Mouse (Mus musculus): ENCODE results near the gene Mink1. TPM values are rescaled to one million over a fixed set of nuclear protein-coding genes. Genes with fewer than 3 reads are reported as not detected.

Gene Mink1
- total RNA-seq, 2 experiments from 2014 or later = 448 to 494 TPM

DNA sequence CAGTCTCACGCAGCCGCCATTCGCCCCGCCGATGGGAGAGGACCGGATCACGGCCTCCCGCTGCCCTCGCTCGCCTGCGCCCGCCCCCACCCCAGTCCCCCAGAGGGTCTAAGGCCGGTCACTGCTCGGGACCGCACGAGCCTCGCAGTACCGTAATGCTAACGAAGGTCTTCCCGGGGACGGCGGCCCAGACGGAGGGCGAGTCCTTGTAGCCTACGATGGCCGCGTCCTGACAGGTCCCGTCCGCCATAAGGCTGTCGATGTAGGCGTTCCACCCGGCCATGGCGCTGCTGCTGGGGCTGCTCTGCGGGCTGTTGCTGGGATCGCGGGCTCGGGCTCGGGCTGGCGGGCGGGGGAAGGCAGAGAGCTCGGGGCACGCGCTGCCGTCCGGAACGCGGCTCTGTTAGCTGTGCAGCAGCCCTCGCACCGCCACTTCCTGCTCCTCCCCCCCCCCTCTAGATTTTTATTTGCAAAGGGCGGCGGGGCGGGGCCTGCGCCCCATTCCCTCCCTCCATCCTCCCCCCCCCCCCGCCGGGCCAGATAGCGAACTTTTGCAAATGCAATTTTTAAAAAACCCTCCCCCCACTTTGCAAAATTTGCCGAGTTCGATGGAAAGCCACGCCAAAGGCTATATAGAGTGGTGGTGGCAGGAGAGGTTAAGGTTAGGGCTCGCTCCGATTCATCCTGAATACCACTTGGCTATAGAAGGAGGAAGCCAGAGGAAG, 91.7 kb downstream of the Mink1 start, which contains the start of gene Pfn1:
TSS of gene Pfn1 (minus strand) at position 447 of the 725 bp plus-strand sequence.
- DNase-seq = peak; percentile 66 to 72

DNA sequence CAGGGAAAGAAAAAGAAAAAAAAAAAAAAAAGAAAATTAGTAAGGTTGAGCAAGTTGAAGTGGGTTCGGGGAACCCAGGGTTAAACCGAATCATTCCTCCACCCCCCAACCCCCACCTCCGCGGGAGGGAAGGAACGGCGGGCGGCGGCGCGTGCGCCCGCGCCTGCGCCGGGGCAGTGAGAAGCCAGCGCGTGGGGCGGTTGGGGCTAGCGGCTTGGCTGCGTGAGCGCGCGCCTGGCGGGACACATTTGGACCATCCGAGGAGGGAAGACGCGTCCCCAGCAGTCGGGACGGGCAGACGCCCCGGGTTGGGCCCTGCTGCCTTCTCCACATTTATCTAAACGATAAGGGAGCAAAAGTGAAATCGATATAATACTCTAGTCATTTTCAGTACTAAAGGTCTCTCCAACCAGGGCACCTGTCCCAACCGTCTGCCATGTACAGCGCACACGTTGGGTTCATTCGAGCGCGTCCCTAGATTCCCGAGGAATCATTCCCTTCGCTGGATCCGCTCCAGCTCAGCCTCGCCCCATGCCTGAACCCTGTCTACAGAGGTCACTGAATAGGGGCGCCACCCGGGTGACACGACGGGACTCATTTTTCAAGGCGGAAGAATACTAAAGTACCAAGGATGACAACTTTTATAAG, 92.4 kb downstream of the Mink1 start:
- DNase-seq = peak; percentile 75

DNA sequence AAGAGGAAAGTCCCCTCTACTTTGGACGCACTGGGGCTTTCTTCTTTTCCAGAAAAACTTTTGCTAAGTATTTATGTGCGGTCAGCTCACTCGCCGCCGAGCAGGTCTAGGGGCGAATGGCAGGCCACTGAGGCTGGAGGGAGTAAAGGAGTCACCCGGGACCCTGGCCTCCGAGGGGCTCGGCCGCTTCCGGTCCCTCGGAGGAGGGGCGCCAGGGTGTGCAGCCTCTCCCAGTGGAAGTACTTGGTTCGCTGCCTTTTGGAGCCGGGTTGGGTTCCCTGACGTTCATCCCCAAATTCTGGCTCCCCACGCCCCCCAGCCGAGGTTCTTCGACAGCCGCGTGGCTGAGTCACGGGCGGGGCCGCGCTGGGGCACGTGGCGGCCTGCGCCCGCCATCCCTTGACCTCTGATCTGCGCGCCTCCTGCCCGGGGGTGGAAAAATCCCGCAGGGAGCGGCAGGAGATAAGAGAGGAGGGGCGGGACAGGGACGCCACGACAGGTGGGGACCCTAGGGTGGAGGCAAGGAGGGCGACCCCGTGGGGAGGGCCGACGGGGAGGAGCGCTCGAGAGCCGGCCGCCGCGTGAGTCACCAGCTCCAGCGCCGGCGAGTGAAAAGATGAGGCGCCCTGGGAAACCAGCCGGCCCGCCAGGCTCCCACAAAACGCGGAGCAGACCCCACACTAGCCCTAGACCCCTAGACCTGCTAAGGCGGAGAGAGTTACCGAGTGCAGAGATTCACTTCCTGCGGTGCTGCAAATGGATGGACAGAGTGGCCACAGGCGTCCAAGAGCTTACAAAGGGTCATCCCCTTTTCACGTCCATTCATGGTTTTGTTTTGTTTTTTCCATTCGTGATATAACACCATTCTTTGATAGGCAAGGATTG, 93.1 kb downstream of the Mink1 start:
- no peak for DNase-seq

DNA sequence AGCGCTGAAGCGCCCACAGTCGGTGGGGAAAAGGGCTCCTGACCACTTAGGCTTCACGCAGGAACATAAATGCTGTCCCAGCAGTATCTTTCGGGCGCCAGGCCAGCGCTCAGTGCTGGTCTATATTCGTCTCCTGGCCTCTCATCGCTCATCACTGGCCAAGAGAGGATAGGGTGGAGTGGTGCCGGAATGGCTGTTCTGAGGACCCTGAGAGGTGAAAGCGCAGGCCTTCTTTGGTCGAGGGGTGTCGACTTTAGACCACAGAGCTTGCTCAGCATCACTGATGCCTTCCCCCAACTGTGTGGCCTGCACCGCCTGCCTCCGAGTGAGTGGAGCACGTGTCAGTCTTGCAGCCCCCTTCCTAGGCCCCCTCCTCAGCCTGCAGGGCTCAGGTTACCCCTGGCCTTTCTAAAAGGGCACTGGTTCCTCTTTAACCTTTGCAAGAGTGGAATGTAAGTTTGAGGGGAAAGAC, 93.8 kb downstream of the Mink1 start:
- DNase-seq = no peak

DNA sequence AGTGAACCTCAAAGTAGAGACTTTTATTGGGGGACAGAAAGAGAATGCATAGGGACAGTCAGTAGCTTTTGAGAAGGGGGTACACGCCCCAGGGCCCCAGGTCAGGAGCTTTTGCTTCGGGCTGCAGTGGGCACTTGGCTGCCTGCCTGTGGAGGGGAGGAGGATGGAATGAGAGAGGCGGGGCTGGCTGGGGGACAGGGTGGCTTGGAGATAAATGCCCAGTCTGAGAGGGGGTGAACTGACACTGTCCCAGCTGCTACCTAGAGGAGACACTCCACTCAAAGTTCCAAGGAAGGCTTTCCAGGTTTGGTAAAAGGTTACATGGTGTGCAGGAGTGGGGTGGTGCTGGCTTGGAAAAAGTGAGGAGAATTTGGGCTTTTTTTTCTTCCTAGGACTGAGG, 94.3 kb downstream of the Mink1 start, which contains the start of gene Eno3:
TSS of gene Eno3 (plus strand) at position 239 of the 400 bp plus-strand sequence.
- no peak for DNase-seq

DNA sequence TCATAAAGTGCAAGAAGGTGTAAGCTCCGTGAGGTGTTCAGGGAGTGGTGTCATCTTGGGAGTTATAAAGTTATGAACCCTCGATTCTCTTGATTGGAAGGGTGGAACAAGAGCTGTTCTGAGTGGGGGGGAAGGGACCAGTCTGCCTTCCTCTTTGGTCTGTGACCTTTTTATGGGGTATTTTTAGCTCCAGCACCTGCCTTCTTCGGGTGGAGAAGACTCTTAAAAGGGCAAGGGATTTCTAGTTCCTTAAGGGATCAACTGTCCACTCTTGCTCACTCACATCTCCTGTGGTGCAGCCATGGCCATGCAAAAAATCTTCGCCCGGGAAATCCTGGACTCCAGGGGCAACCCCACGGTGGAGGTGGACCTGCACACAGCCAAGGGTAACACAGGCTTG, 94.9 kb downstream of the Mink1 start:
- DNase-seq = no peak

DNA sequence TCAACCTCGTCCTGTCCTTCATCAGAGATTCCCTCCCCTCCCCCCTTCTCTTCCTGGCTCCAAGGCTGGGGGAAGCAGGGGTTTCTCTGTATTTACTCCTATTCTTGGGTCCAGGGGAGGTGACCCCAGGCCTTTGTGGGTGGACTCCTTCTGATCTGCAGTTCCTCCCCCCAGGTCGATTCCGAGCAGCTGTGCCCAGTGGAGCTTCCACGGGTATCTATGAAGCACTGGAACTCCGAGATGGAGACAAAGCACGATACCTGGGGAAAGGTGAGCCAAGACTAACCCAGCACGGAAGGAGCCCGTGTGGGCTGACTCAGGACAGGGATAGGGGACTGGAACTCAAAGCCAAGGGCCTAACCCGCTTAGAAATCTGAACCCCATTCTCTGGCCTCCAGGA, 95.3 kb downstream of the Mink1 start:
- DNase-seq = no peak

DNA sequence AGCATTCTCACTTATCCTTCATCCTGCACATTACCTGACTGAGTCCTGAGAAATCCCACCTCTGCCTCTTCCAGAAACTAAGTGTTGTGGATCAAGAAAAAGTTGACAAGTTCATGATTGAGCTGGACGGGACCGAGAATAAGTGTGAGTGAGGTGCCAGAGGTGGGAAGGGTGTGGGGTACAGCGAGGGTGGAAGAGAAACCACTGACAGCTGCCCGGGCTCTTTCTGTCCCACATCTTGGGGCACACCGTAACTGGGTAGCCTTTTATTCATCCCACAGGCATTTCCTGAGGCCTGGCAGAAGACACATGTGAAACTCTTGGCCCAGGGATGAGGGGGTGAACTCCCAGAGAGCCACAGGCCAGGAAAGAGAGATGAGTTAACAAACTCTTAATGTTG, 95.8 kb downstream of the Mink1 start:
- DNase-seq = no peak

DNA sequence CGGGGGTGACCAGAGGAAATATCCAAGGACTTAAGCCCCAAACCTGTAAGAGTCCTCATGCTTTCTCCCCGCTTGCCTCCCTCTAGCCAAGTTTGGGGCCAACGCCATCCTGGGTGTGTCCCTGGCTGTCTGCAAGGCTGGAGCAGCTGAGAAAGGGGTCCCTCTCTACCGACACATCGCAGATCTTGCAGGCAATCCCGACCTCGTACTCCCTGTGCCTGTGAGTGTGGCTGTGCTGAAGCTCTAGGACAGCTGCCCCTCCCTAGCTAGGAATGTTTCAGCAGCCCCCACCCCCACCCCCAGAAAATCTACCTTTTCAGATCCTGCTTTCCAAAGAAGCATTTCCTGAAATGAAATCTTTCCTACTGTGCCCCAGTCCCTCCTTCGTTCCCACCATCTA, 96.3 kb downstream of the Mink1 start:
- no peak for DNase-seq

DNA sequence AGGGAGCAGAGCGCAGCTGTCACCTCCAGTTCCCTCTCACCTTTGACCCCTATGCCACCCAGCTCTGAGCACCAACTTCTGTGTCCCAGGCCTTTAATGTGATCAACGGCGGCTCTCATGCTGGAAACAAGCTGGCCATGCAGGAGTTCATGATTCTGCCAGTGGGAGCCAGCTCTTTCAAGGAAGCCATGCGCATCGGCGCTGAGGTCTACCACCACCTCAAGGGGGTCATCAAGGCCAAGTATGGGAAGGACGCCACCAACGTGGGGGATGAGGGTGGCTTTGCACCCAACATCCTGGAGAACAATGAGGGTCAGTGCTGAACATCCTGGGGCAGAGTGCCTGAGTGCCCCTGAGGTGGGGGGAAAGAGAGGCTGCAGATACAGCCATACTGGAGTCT, 97.9 kb downstream of the Mink1 start:
- DNase-seq = no peak

DNA sequence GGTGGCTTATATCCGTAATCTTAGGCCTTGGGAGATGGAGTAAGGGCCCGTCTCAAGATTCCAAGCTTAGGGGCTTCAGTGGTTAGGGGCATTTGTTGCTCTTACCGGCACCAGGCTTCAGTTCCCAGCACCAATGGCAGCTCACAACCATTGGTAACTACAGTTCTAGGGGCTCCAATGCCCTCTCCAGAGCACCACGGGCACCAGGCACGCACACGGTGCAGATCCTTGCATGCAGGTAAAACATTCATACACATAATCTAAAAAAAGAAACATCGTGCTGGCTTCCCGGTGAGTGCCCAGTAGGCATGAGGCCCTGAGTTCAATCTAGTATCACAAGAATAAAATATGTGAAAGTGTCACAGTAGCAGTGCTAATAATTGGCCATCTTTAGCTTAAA, 100.4 kb downstream of the Mink1 start:
- no peak for DNase-seq

DNA sequence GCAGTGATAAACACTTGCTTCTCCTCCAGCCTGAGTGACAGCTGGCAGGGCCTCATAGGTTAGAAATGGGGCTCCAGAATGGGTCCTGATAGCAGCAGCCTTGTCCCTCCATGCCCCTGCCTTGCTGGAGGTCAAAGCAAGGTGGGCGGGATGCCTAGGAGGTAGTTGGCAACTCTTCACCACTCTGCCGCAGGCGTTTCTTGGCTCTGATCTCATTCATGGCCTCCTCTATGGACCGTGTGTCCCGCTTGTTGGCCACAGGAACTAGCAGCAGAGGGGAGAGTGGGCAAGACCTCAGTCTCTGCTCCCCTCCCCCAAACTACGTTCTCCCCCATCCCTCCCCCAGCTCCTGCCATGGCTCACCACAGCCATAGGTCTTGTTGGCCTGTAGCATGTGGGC, 101.3 kb downstream of the Mink1 start:
- DNase-seq = no peak

Other genes with a start within 250 kb of the Mink1 start
- not detected for gene Alox12e, start 240.3 kb upstream of the Mink1 start, total RNA-seq (2021)
- not detected for gene Alox15, start 210.8 kb upstream of the Mink1 start, total RNA-seq (2021)
- gene Pelp1, start 152.8 kb upstream of the Mink1 start, total RNA-seq (2021) = 10 to 100 TPM; 33.3 to 36.2 TPM
- gene Arrb2, start 130.2 kb upstream of the Mink1 start, total RNA-seq (2021) = 100 to 1,000 TPM; 103 to 112 TPM
- gene Med11, start 111.0 kb upstream of the Mink1 start, total RNA-seq (2021) = 10 to 100 TPM; 13.2 to 17.3 TPM
- under 1 TPM; 0.25 to 0.46 TPM for gene Zmynd15, start 103.4 kb upstream of the Mink1 start, total RNA-seq (2021)
- gene Cxcl16, start 102.9 kb upstream of the Mink1 start, total RNA-seq (2021) = under 1 TPM; 0.68 to 0.97 TPM
- not detected for gene Tm4sf5, start 57.6 kb upstream of the Mink1 start, total RNA-seq (2021)
- not detected for gene Vmo1, start 48.3 kb upstream of the Mink1 start, total RNA-seq (2021)
- not detected for gene Gltpd2, start 43.7 kb upstream of the Mink1 start, total RNA-seq (2021)
- gene Psmb6, start 37.5 kb upstream of the Mink1 start, total RNA-seq (2021) = 100 to 1,000 TPM; 174 to 193 TPM
- gene Gm40193, start 29.9 kb upstream of the Mink1 start, total RNA-seq (2021) = not detected
- 10 to 100 TPM; 17.5 to 17.7 TPM for gene Pld2, start 22.8 kb upstream of the Mink1 start, total RNA-seq (2021)
- gene 4930544D05Rik, start 53.0 kb downstream of the Mink1 start, total RNA-seq (2021) = 1 to 10 TPM; 1.2 to 1.7 TPM
- gene Chrne, start 56.3 kb downstream of the Mink1 start, total RNA-seq (2021) = not detected
- not detected for gene Gp1ba, start 76.2 kb downstream of the Mink1 start, total RNA-seq (2021)
- 10 to 100 TPM; 85.6 to 88.0 TPM for gene Rnf167, start 84.4 kb downstream of the Mink1 start, total RNA-seq (2021)
- 100 to 1,000 TPM; 115 to 119 TPM for gene Slc25a11, start 84.6 kb downstream of the Mink1 start, total RNA-seq (2021)
- gene Pfn1, start 91.8 kb downstream of the Mink1 start, total RNA-seq (2021) = 100 to 1,000 TPM; 346 to 373 TPM
- gene Eno3, start 94.3 kb downstream of the Mink1 start, total RNA-seq (2021) = 1 to 10 TPM; 5.2 to 7.4 TPM
- 10 to 100 TPM; 48.2 to 50.8 TPM for gene Spag7, start 106.5 kb downstream of the Mink1 start, total RNA-seq (2021)
- 100 to 1,000 TPM; 362 to 388 TPM for gene Camta2, start 125.2 kb downstream of the Mink1 start, total RNA-seq (2021)
- 1 to 10 TPM; 3.0 to 3.5 TPM for gene Inca1, start 137.3 kb downstream of the Mink1 start, total RNA-seq (2021)
- gene Kif1c, start 137.7 kb downstream of the Mink1 start, total RNA-seq (2021) = 10 to 100 TPM; 75.2 to 83.8 TPM
- 10 to 100 TPM; 21.9 to 23.2 TPM for gene Zfp3, start 201.3 kb downstream of the Mink1 start, total RNA-seq (2021)
- gene Scimp, start 249.7 kb downstream of the Mink1 start, total RNA-seq (2021) = not detected

Measured in layer of hippocampus, postnatal 36 days (tissue).